Mouse (Mus musculus): ENCODE results near the gene Tmem221.
"Not testable (repeated sequence)": the region's sequence is repeated elsewhere in the genome, so short reads cannot be mapped to it uniquely, and the experiment has no call there.

GRCm38 (mm10) chr8:71519037-71519825 lies 39.4 kb downstream of the Tmem221 start:
- not testable (repeated sequence) for TF ChIP-seq CTCF (IDR thresholded peaks at IDR 0.05; ENCODE audit: low read depth, low read length); TAL1 (conservative IDR thresholded peaks at IDR 0.05; ENCODE audit: low read depth, low read length); POLR2AphosphoS5 (IDR thresholded peaks at IDR 0.05; ENCODE audit: insufficient replicate concordance, low read depth, low read length); GATA1 (IDR thresholded peaks at IDR 0.05; ENCODE audit: borderline replicate concordance, low read length)

Measured in G1E (cell line).